Mouse (Mus musculus): Measurements from ENCODE around the gene Rrnad1. TPM values are rescaled to one million over a fixed set of nuclear protein-coding genes. Genes with fewer than 3 reads are reported as not detected.

Rrnad1 gene
- polyA plus RNA-seq, 1 experiment from 2014 or later: 14.9 TPM

DNA sequence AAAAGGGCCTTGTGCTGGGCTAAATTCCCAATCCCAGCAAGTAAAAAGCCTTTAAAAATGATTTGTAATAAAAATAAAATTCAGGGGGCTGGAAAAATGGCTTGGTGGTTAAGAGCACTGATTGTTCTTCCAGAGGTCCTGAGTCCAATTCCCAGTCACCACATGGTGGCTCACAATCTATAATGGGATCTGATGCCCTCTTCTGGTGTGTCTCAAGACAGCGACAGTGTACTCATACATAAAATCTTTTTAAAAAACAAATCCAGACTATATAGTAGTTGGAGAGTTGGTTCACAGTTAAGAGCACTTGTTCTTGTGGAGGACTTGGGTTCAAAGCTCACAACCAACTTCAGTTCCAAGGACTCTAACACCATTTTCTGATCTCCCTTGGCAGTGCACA, 13.5 kb downstream of the Rrnad1 start:
- H3K9ac ChIP-seq (ENCODE audit: low read depth, low read length): no peak overlapping the region
- H3K36me3 ChIP-seq (ENCODE audit: control insufficient read depth, insufficient read depth, low read length): peaks cover 26% of the 10 kb centered on the region
- no peak for ATAC-seq (replicated peaks; ENCODE audit: insufficient number of reproducible peaks, low FRiP score, low TSS enrichment)
- WGBS (ENCODE audit: insufficient replicate concordance): 83% methylated on average over 1 of the region's 1 CpGs
- no peak overlapping the region for H3K4me2 ChIP-seq
- no peak overlapping the region for H3K27ac ChIP-seq (ENCODE audit: low read depth, low read length)
- H3K4me3 ChIP-seq (ENCODE audit: low read depth, low read length): no peak overlapping the region
- H3K9me3 ChIP-seq (replicated peaks; ENCODE audit: control insufficient read depth, low read length): no peaks in the 10 kb centered on the region
- H3K27me3 ChIP-seq (ENCODE audit: control insufficient read depth, insufficient read depth, low read length): no peaks in the 10 kb centered on the region
- H3K4me1 ChIP-seq (ENCODE audit: control insufficient read depth, insufficient read depth, low read length): no peaks in the 10 kb centered on the region; the same call in 1 of the 2 replicates

DNA sequence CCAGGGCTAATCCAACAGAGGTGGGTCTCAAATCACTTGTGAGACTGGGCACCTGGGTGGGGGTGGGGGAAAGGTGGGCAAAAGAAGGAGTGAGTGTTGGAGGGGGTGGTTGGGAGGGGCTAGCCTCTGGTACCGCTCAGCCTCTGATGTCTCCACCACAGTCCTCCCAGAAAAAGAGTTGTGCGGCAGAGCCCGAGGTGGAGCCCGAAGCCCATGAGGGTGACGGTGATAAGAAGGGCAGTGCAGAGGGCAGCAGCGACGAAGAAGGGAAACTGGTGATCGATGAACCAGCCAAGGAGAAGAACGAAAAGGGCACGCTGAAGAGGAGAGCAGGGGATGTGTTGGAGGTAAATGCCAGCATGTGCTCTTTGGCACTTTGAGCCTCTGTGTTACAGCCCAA, 16.6 kb downstream of the Rrnad1 start:
- H3K27ac ChIP-seq (ENCODE audit: low read depth, low read length): no peak overlapping the region
- no peak overlapping the region for H3K9ac ChIP-seq (ENCODE audit: low read depth, low read length)
- ATAC-seq (replicated peaks; ENCODE audit: insufficient number of reproducible peaks, low FRiP score, low TSS enrichment): no peak
- H3K27me3 ChIP-seq (ENCODE audit: control insufficient read depth, insufficient read depth, low read length): no peaks in the 10 kb centered on the region
- no peaks in the 10 kb centered on the region for H3K9me3 ChIP-seq (replicated peaks; ENCODE audit: control insufficient read depth, low read length)
- no peak overlapping the region for H3K4me2 ChIP-seq
- WGBS (ENCODE audit: insufficient replicate concordance): 87% methylated on average over 10 of the region's 10 CpGs
- H3K4me3 ChIP-seq (ENCODE audit: low read depth, low read length): no peak overlapping the region
- H3K4me1 ChIP-seq (ENCODE audit: control insufficient read depth, insufficient read depth, low read length): peaks cover 20% of the 10 kb centered on the region
- peaks cover 23% of the 10 kb centered on the region for H3K36me3 ChIP-seq (ENCODE audit: control insufficient read depth, insufficient read depth, low read length)

DNA sequence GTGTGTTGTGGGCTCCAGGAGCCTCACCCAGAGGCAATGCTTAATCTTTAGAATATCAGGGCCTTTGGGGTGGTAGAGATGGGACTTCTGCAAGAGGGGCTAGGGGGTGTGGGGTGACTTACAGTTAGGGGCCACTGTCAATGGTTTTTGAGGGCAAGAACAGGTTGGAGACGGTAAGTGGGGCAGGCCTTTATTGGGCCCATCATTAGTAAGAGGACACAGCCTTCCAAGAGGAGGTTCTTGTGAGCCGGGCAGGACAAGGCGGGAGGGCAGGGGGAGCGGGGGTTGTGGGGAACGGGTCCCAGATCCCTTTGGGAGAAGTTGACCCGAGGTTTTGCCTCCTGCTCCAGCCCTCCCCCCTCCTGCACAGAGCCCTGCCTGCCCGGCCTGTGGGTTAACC, 17.0 kb downstream of the Rrnad1 start:
- H3K36me3 ChIP-seq (ENCODE audit: control insufficient read depth, insufficient read depth, low read length): peaks cover 23% of the 10 kb centered on the region
- H3K9ac ChIP-seq (ENCODE audit: low read depth, low read length): no peak overlapping the region
- no peak overlapping the region for H3K4me2 ChIP-seq
- H3K9me3 ChIP-seq (replicated peaks; ENCODE audit: control insufficient read depth, low read length): no peaks in the 10 kb centered on the region
- ATAC-seq (replicated peaks; ENCODE audit: insufficient number of reproducible peaks, low FRiP score, low TSS enrichment): no peak
- H3K4me3 ChIP-seq (ENCODE audit: low read depth, low read length): no peak overlapping the region
- no peak overlapping the region for H3K27ac ChIP-seq (ENCODE audit: low read depth, low read length)
- no peaks in the 10 kb centered on the region for H3K27me3 ChIP-seq (ENCODE audit: control insufficient read depth, insufficient read depth, low read length)
- peaks cover 24% of the 10 kb centered on the region for H3K4me1 ChIP-seq (ENCODE audit: control insufficient read depth, insufficient read depth, low read length)
- WGBS (ENCODE audit: insufficient replicate concordance): 86% methylated on average over 7 of the region's 7 CpGs

DNA sequence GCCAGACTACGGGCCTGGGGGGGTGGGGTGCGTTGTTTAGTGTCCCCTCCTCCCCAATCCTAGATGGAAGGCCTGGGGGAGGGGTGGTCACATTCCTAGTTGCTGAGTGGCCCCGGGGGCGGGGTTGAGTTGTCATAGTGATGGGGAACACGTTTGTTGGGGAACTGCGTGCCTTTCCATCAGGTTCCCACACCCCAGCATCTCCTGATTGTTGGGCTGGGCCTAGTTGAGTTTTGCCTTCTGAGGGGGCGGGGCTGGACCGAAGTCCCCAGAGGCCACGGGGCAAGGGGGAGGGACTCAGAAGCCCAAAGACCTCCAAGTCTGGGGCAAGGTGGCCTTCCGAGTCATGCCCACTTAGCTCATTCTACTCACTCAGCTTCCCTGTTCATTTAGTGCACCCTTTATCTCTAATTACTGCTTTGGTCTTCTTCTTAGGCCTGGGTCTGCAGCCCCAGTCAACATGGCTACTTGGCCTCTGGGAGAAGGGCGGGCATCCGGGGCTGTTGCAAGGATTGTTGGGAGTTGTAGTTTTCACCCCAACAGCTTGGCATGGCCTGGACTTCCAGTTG, 19.9 kb downstream of the Rrnad1 start:
- ATAC-seq (replicated peaks; ENCODE audit: insufficient number of reproducible peaks, low FRiP score, low TSS enrichment): peak; percentile 18; the same call in 1 of the 2 replicates
- peak overlapping the region; percentile 81 for H3K27ac ChIP-seq (ENCODE audit: low read depth, low read length)
- peaks cover 33% of the 10 kb centered on the region for H3K4me1 ChIP-seq (ENCODE audit: control insufficient read depth, insufficient read depth, low read length)

DNA sequence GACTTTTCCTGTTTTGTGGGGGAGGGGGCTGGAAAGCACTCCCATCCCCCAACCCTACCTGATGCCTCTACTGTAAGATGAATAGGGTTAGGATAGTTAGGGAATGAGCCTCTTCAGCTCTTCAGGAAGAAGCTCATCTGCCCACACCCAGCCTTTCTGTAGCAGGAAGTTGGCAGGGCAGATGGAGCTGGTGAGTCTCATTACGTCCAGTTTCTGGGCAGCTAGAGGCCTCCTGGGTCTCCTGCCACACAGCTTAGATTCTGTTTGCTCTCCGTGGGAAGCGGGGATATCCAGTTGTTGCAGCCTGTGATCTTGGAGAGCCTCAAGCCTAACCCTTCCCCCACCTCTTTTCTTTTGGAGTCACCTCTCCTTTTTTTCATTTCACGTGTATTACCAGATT, 20.6 kb downstream of the Rrnad1 start:
- Histone ChIP-seq H3K27ac (ENCODE audit: low read depth, low read length) (peak overlapping the region; percentile 81), H3K9ac (ENCODE audit: low read depth, low read length) (peak overlapping the region; percentile 65)
- ATAC-seq (replicated peaks; ENCODE audit: insufficient number of reproducible peaks, low FRiP score, low TSS enrichment): no peak

More for the DNA sequence above, 19.9 kb downstream of the Rrnad1 start:
- peak overlapping the region; percentile 45 for H3K4me3 ChIP-seq (ENCODE audit: low read depth, low read length)
- H3K9me3 ChIP-seq (replicated peaks; ENCODE audit: control insufficient read depth, low read length): no peaks in the 10 kb centered on the region
- H3K36me3 ChIP-seq (ENCODE audit: control insufficient read depth, insufficient read depth, low read length): peaks cover 16% of the 10 kb centered on the region; the same call in 1 of the 2 replicates
- H3K9ac ChIP-seq (ENCODE audit: low read depth, low read length): peak overlapping the region; percentile 65
- H3K4me2 ChIP-seq: peak overlapping the region; percentile 94
- no peaks in the 10 kb centered on the region for H3K27me3 ChIP-seq (ENCODE audit: control insufficient read depth, insufficient read depth, low read length)
- 4% methylated on average over 12 of the region's 12 CpGs for WGBS (ENCODE audit: insufficient replicate concordance)

DNA sequence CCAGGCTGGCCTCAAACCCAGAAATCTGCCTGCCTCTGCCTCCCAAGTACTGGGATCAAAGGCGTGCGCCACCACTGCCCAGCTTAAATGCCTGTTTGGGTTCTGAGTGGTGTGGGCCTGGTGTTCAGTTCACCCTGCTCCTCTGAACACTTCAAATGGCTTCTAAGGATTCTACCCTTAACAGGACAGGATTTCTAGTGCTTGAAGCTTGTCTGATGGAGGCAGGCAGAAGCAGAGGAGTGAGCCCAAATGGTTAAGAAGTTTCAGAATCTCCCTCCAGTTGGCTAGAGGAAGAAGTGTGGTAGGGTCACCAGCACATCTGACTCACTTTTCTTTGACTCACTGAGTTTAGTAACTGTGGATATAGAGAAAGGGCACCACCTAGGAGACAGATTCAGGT, 21.1 kb downstream of the Rrnad1 start:
- WGBS (ENCODE audit: insufficient replicate concordance): 75% methylated on average over 2 of the region's 2 CpGs
- H3K4me1 ChIP-seq (ENCODE audit: control insufficient read depth, insufficient read depth, low read length): peaks cover 33% of the 10 kb centered on the region
- H3K4me3 ChIP-seq (ENCODE audit: low read depth, low read length): peak overlapping the region; percentile 26

More for the DNA sequence above, 20.6 kb downstream of the Rrnad1 start:
- Histone ChIP-seq H3K4me1 (ENCODE audit: control insufficient read depth, insufficient read depth, low read length) (peaks cover 33% of the 10 kb centered on the region), H3K27me3 (ENCODE audit: control insufficient read depth, insufficient read depth, low read length) (no peaks in the 10 kb centered on the region), H3K9me3 (replicated peaks; ENCODE audit: control insufficient read depth, low read length) (no peaks in the 10 kb centered on the region), H3K4me2 (peak overlapping the region; percentile 94), H3K4me3 (ENCODE audit: low read depth, low read length) (peak overlapping the region; percentile 45), H3K36me3 (ENCODE audit: control insufficient read depth, insufficient read depth, low read length) (peaks cover 8% of the 10 kb centered on the region; the same call in 1 of the 2 replicates)
- WGBS (ENCODE audit: insufficient replicate concordance): 6% methylated on average over 4 of the region's 4 CpGs

DNA sequence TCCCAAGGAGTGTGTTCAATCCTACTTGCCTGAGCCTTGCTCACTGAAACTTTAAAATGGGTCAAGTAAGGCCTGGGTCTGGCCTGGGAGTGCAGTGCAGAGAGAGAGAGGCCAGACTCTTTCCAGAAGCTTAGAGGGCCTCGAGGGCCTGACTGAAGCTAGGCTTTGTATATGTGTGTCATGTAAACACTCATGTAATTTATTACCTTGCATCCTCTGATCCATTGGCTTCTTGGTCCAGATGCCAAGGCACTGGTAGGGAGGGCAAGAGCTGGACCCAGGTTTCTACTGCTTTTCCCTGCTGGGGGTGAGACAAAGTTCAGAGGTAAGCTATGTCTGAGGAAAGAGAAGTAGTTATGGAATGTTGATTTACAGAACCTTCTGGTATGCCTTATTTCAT, 22.6 kb downstream of the Rrnad1 start:
- no peaks in the 10 kb centered on the region for H3K36me3 ChIP-seq (ENCODE audit: control insufficient read depth, insufficient read depth, low read length)
- WGBS (ENCODE audit: insufficient replicate concordance): 3% methylated on average over 1 of the region's 1 CpGs
- peak overlapping the region; percentile 97 for H3K27ac ChIP-seq (ENCODE audit: low read depth, low read length)
- peak overlapping the region; percentile 94 for H3K4me2 ChIP-seq
- ATAC-seq (replicated peaks; ENCODE audit: insufficient number of reproducible peaks, low FRiP score, low TSS enrichment): no peak
- H3K9ac ChIP-seq (ENCODE audit: low read depth, low read length): peak overlapping the region; percentile 99
- H3K9me3 ChIP-seq (replicated peaks; ENCODE audit: control insufficient read depth, low read length): no peaks in the 10 kb centered on the region
- H3K4me3 ChIP-seq (ENCODE audit: low read depth, low read length): peak overlapping the region; percentile 98
- H3K27me3 ChIP-seq (ENCODE audit: control insufficient read depth, insufficient read depth, low read length): no peaks in the 10 kb centered on the region
- H3K4me1 ChIP-seq (ENCODE audit: control insufficient read depth, insufficient read depth, low read length): peaks cover 33% of the 10 kb centered on the region

More for the DNA sequence above, 21.1 kb downstream of the Rrnad1 start:
- H3K9me3 ChIP-seq (replicated peaks; ENCODE audit: control insufficient read depth, low read length): no peaks in the 10 kb centered on the region
- no peaks in the 10 kb centered on the region for H3K27me3 ChIP-seq (ENCODE audit: control insufficient read depth, insufficient read depth, low read length)
- ATAC-seq (replicated peaks; ENCODE audit: insufficient number of reproducible peaks, low FRiP score, low TSS enrichment): no peak
- H3K36me3 ChIP-seq (ENCODE audit: control insufficient read depth, insufficient read depth, low read length): peaks cover 3% of the 10 kb centered on the region; the same call in 1 of the 2 replicates
- H3K4me2 ChIP-seq: peak overlapping the region; percentile 94
- peak overlapping the region; percentile 81 for H3K27ac ChIP-seq (ENCODE audit: low read depth, low read length)
- H3K9ac ChIP-seq (ENCODE audit: low read depth, low read length): peak overlapping the region; percentile 65; the same call in 1 of the 2 replicates

DNA sequence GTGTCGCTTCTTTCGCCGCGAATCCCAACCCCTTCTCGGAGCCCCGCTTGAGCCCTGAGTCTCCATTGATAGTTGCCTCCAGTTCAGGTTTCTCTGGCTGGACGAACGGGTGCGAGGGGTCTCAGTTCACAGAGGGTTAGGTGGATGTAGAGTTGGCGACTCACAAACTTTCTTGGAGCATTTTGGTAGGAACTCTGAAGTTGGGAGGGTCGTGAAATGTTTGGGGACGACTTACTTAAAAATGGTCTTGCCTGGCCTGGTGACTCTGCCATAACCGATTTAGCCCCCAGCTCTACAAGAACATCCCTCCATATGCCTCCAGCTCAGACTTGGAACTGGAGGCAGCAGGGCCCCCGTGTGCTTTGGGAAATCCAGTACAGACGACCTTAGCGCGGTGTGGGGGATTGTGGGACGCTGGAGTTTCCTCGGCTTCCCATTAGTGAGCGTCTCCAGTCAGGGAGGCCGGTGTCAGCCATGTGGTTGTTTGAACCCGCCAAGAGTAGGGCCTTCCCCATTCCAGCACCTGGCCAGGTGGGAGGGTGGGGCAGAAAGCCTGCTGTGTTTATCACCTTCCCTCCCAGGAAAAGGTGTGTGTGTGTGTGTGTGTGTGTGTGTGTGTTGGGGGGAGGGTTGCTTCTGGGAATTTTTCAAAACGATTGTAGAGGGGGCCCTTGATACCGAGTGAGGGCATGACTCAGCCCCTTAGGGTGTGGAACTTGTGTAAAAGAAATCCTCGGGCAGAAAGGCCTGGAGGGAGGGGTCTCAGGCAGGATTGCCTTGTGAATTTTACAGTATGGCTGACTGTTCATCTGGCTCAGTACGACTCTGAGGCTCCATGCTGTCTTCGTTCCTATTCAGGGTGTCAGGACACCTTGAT, 23.3 kb downstream of the Rrnad1 start:
- H3K4me3 ChIP-seq (ENCODE audit: low read depth, low read length): peak overlapping the region; percentile 98
- H3K9me3 ChIP-seq (replicated peaks; ENCODE audit: control insufficient read depth, low read length): no peaks in the 10 kb centered on the region
- ATAC-seq (replicated peaks; ENCODE audit: insufficient number of reproducible peaks, low FRiP score, low TSS enrichment): no peak
- H3K27me3 ChIP-seq (ENCODE audit: control insufficient read depth, insufficient read depth, low read length): no peaks in the 10 kb centered on the region
- peak overlapping the region; percentile 99 for H3K9ac ChIP-seq (ENCODE audit: low read depth, low read length)
- peak overlapping the region; percentile 97 for H3K27ac ChIP-seq (ENCODE audit: low read depth, low read length)
- H3K36me3 ChIP-seq (ENCODE audit: control insufficient read depth, insufficient read depth, low read length): no peaks in the 10 kb centered on the region
- peaks cover 33% of the 10 kb centered on the region for H3K4me1 ChIP-seq (ENCODE audit: control insufficient read depth, insufficient read depth, low read length)
- WGBS (ENCODE audit: insufficient replicate concordance): under 1% methylated on average over 27 of the region's 27 CpGs
- H3K4me2 ChIP-seq: peak overlapping the region; percentile 94
